Mouse (Mus musculus) hindbrain, postnatal 0 days (tissue): ENCODE results near the gene Gm8334. TPM values are rescaled to one million over a fixed set of nuclear protein-coding genes. Genes with fewer than 3 reads are reported as not detected.
"Not testable (repeated sequence)": the region's sequence is repeated elsewhere in the genome, so short reads cannot be mapped to it uniquely, and the experiment has no call there.

Source experiments
- ATAC-seq: fragments of 200-750 bp; cut with Nextera tagmentation; 2 replicates; pipeline ENCODE4 v1.8.0; 2017; ENCODE audit warnings: mild to moderate bottlenecking, moderate TSS enrichment, moderate library complexity
- DNase-seq: peaks from one replicate; pipeline ENCODE4 v3.0.0-alpha.2; 2015; ENCODE audit warnings: low spot score
- H3K27ac ChIP-seq: fragments of 300-500 bp; sonication (generic); 2 replicates; pipeline ENCODE4 v1.5.1; 2014; ENCODE audit warnings: mild to moderate bottlenecking
- H3K27me3 ChIP-seq: fragments of 300-500 bp; sonication (generic); 2 replicates; pipeline ENCODE4 v1.6.1; 2014; ENCODE audit warnings: low read length, mixed read lengths; ENCODE audit not compliant: insufficient read depth
- H3K36me3 ChIP-seq: fragments of 300-500 bp; sonication (generic); 2 replicates; pipeline ENCODE4 v1.6.1; 2014; ENCODE audit warnings: low read length, mixed read lengths; ENCODE audit not compliant: insufficient read depth
- H3K4me1 ChIP-seq: fragments of 300-500 bp; sonication (generic); 2 replicates; pipeline ENCODE4 v1.6.1; 2014; ENCODE audit warnings: antibody characterized with exemption, low read length, mixed read lengths; ENCODE audit not compliant: insufficient read depth
- H3K4me2 ChIP-seq: fragments of 300-500 bp; sonication (generic); 2 replicates; pipeline ENCODE4 v1.6.1; 2014; ENCODE audit warnings: low read depth, mild to moderate bottlenecking, low read length, moderate library complexity, mixed read lengths
- H3K4me3 ChIP-seq: fragments of 300-500 bp; sonication (generic); 2 replicates; pipeline ENCODE4 v1.5.1; 2014; ENCODE audit warnings: low read length
- H3K9ac ChIP-seq: fragments of 300-500 bp; sonication (generic); replicated peaks from 2 replicates; pipeline ENCODE4 v1.6.1; 2014; ENCODE audit warnings: mild to moderate bottlenecking, low read length, moderate library complexity, mixed read lengths
- H3K9me3 ChIP-seq: fragments of 300-500 bp; sonication (generic); 2 replicates; pipeline ENCODE4 v1.6.1; 2016; ENCODE audit warnings: low read length, mixed read lengths
- WGBS: fragments of 180-500 bp; shearing (Covaris S2); extraction: QIAGEN DNeasy Blood & Tissue Kit; methylation state at CpG from one replicate; pipeline ENCODE4 v1.1.7; 2014; 5-methylcytosine and 5-hydroxymethylcytosine counted together
- polyA plus RNA-seq: library from polyadenylated mRNA; unstranded; fragments of >200 nt; fragmentation: Nextera tagmentation; extraction: Ambion mirVana; gene quantifications from 2 replicates; pipeline ENCODE4 v1.2.1, GENCODE M21; 2015
- total RNA-seq: library from RNA; depleted of rRNA; stranded (reverse); fragments of >200 nt; gene quantifications from 2 replicates; pipeline ENCODE4 v1.2.3, GENCODE M21; 2014; rRNA removed

Gm8334 gene
- total RNA-seq (not detected in 2 replicates), polyA plus RNA-seq (not detected in 2 replicates)

DNA sequence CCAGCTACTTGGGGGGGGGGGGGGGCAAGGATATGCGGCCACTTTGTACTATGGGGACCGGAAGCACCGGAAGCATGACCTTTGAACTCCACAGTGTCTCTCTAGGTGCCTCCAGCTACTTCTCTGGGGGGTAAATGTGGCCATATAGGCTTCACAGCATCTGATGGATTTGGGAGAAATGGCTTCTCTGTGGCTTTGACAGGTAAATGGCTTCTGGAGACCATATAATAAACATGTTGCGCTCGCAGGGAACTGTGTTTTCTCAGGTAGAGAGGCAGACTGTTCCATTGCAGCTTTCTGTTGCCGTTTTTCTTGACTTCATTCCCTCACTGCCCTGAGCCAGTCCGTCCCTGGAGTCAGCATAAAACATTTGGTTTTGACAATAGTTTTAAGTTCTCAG is at the start of gene Gm8334:
Gene Gm8334, minus strand, starts transcription at position 101 of the 400 bp plus-strand sequence.
- 91% methylated on average over 3 of the region's 7 CpGs for WGBS
- H3K9ac ChIP-seq, H3K36me3 ChIP-seq, ATAC-seq, H3K4me2 ChIP-seq, DNase-seq, H3K9me3 ChIP-seq, H3K4me3 ChIP-seq, H3K27me3 ChIP-seq, H3K4me1 ChIP-seq, H3K27ac ChIP-seq: not testable (repeated sequence)

GRCm38 (mm10) chrX:148663298-148663697 is 48.3 kb upstream of the Gm8334 start, which contains the start of gene Gm15127:
Gm15127 (plus strand) TSS chrX:148663598.
- H3K4me2 ChIP-seq, H3K27me3 ChIP-seq, H3K27ac ChIP-seq, DNase-seq, H3K4me3 ChIP-seq, ATAC-seq, H3K9ac ChIP-seq, H3K36me3 ChIP-seq, H3K9me3 ChIP-seq, H3K4me1 ChIP-seq: not testable (repeated sequence)
- WGBS = 89% methylated on average over 2 of the region's 4 CpGs

Other genes starting within 250 kb of the Gm8334 start
- not detected in 2 replicates for gene Gm15114, start 126.2 kb downstream of the Gm8334 start, total RNA-seq
- gene Gm15114, start 126.2 kb downstream of the Gm8334 start, polyA plus RNA-seq = not detected in 2 replicates
- gene Gm15127, start 48.4 kb upstream of the Gm8334 start, total RNA-seq = not detected in 2 replicates
- not detected in 2 replicates for gene Gm15127, start 48.4 kb upstream of the Gm8334 start, polyA plus RNA-seq
- not detected in 2 replicates for gene Luzp4, start 242.5 kb upstream of the Gm8334 start, total RNA-seq
- not detected in 2 replicates for gene Luzp4, start 242.5 kb upstream of the Gm8334 start, polyA plus RNA-seq